In the genomic region with DNA sequence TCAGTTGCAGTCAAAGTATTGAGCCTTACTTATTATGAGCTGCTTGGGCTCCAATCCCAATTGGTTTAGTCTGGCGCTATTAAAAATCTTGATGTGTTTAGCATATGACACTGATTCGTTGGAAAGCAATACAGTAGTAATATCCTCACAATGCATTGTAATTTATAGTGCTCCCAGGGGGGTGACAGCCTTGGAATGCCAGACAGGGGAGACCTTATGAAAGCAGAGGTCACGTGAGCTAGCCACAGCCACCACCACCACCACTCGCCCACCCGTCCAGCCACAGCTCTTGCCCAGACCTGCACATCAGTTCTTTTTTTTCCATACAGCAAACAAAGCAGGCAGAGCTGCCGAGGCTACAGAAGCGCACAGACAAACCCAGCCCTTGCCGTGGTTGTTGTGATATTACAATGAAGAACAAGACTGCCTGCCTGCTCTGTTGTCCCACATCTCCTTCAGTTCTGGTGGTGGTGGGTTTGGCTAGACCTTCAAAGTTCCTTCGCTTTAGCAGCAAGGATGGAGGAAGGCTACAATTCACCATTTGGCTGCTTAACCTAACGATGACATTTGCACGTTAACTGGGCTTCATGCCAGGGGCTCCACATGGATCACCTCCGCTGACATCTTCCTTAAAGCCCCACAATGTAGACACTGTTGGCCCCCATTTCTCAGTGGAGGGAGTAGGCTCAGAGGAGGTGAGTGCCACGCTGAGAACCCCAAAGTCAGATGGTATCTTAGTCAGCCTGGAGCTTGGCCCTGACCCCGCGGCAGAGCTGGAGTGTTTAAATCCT, we compare ENCODE assay signal across 21 mouse cellular contexts. TPM values are rescaled to one million over a fixed set of nuclear protein-coding genes. Genes with fewer than 3 reads are reported as not detected.
DNase-seq lines count a peak whose midpoint lies in the region; ATAC-seq and TF ChIP-seq lines count a peak whose summit lies in the region.
"Had no signal": no experiment of that assay in that cellular context is flagged by ENCODE, and none has a peak within 500 bp of the region (broad histone marks: within the 10 kb centered on the region; RNA-seq: fewer than 3 reads in every experiment).

No protein-coding gene starts in this region.

- peak; percentile 62 for ATAC-seq in neural tube, embryonic 13.5 days (ENCODE audit: low read depth)
- ATAC-seq in hindbrain, postnatal 0 days, result 0 out of 2 replicates have a peak, but pooled peaks have one; percentile 31
- ATAC-seq: forebrain, embryonic 13.5 days; intestine, embryonic 16.5 days; liver, postnatal 0 days had no signal

- H3K4me1 ChIP-seq in cerebellum, adult 2 months (ENCODE audit: control insufficient read depth, insufficient read depth, low read length), result peaks cover 9% of the 10 kb centered on the region
- H3K4me1 ChIP-seq in neural tube, embryonic 13.5 days (replicated peaks), result peaks cover 61% of the 10 kb centered on the region
- no peaks in the 10 kb centered on the region for H3K4me1 ChIP-seq in hindbrain, postnatal 0 days (ENCODE audit: insufficient read depth, low read length)

- no peak overlapping the region for H3K27ac ChIP-seq in cerebellum, adult 2 months (ENCODE audit: insufficient read depth, low read length)
- H3K27ac ChIP-seq in neural tube, embryonic 13.5 days (replicated peaks), result peak overlapping the region; percentile 82
- H3K27ac ChIP-seq in hindbrain, postnatal 0 days, result no peak overlapping the region
- H3K27ac ChIP-seq: embryonic facial prominence, embryonic 15.5 days; forebrain, embryonic 13.5 days; left cerebral cortex, adult 2 months; midbrain, embryonic 10.5 days had no signal

- no peak overlapping the region for H3K4me3 ChIP-seq in cerebellum, adult 2 months (replicated peaks; ENCODE audit: insufficient read depth, low read depth, low read length)
- H3K4me3 ChIP-seq in neural tube, embryonic 13.5 days, result no peak overlapping the region
- no peak overlapping the region for H3K4me3 ChIP-seq in hindbrain, postnatal 0 days (ENCODE audit: low read length)
- H3K4me3 ChIP-seq: embryonic facial prominence, embryonic 15.5 days; forebrain, embryonic 13.5 days; left cerebral cortex, adult 2 months; midbrain, embryonic 10.5 days had no signal

- H3K4me2 ChIP-seq in neural tube, embryonic 13.5 days, result peak overlapping the region; percentile 21; the same call in 1 of the 2 replicates
- no peak overlapping the region for H3K4me2 ChIP-seq in hindbrain, postnatal 0 days (ENCODE audit: low read depth, low read length)
- H3K4me2 ChIP-seq: embryonic facial prominence, embryonic 15.5 days; forebrain, embryonic 13.5 days; heart, embryonic 11.5 days had no signal

- no peak for TF ChIP-seq POLR2A in cerebellum, adult 2 months (IDR thresholded peaks at IDR 0.05; ENCODE audit: borderline replicate concordance, insufficient read depth, low read length)

- H3K27me3 ChIP-seq in cerebellum, adult 2 months (ENCODE audit: control insufficient read depth, insufficient read depth, low read length), result no peaks in the 10 kb centered on the region
- H3K27me3 ChIP-seq in neural tube, embryonic 13.5 days, result no peaks in the 10 kb centered on the region
- no peaks in the 10 kb centered on the region for H3K27me3 ChIP-seq in hindbrain, postnatal 0 days (ENCODE audit: insufficient read depth, low read length)
- H3K27me3 ChIP-seq: CH12.LX; embryonic facial prominence, embryonic 15.5 days had no signal

- whole genome bisulfite sequencing in cerebellum, adult 2 months, result 32% methylated on average over 15 of the region's 15 CpGs
- 38% methylated on average over 15 of the region's 15 CpGs for WGBS in neural tube, embryonic 13.5 days
- WGBS in hindbrain, postnatal 0 days, result 42% methylated on average over 15 of the region's 15 CpGs

- peak; percentile 42 to 57 for DNase-seq in cerebellum, adult 2 months
- DNase-seq in cerebellum, postnatal 4 days (ENCODE audit: low spot score in 2 of 2), result no peak
- DNase-seq in neural tube, embryonic 10.5 days (ENCODE audit: extremely low spot score, low spot score), result no peak
- DNase-seq in hindbrain, postnatal 0 days (ENCODE audit: low spot score), result peak; percentile 43
- no peak for DNase-seq in adrenal gland, adult 18-20 months (ENCODE audit: low spot score in 2 of 2)
- DNase-seq in adrenal gland, adult 8-10 months, result no peak
- no peak for DNase-seq in adrenal gland, adult (ENCODE audit: inconsistent age in 2 of 2, low spot score in 1 of 2)
- DNase-seq: adrenal gland, postnatal 10 days; heart, postnatal 36 days; kidney, postnatal 14 days; liver; liver, postnatal 0 days; thymus, postnatal 4 days had no signal

- no peaks in the 10 kb centered on the region for H3K9me3 ChIP-seq in neural tube, embryonic 13.5 days
- H3K9me3 ChIP-seq in hindbrain, postnatal 0 days (ENCODE audit: low read length), result no peaks in the 10 kb centered on the region
- H3K9me3 ChIP-seq: embryonic facial prominence, embryonic 15.5 days; forebrain, embryonic 13.5 days; midbrain, embryonic 10.5 days had no signal

- TF ChIP-seq CTCF in cerebellum, adult 2 months (IDR thresholded peaks at IDR 0.05; ENCODE audit: borderline replicate concordance, insufficient read depth, low read depth, low read length), result no peak
- no peak for TF ChIP-seq CTCF in hindbrain, postnatal 0 days (IDR thresholded peaks at IDR 0.05; ENCODE audit: low read depth)

- no peaks in the 10 kb centered on the region for H3K36me3 ChIP-seq in neural tube, embryonic 13.5 days
- no peaks in the 10 kb centered on the region for H3K36me3 ChIP-seq in hindbrain, postnatal 0 days (ENCODE audit: insufficient read depth, low read length)
- H3K36me3 ChIP-seq: embryonic facial prominence, embryonic 15.5 days; midbrain, embryonic 10.5 days had no signal

- 0 out of 2 replicates have a peak overlapping the region, but pooled peaks have one; percentile 22 for H3K9ac ChIP-seq in neural tube, embryonic 13.5 days
- no peak overlapping the region for H3K9ac ChIP-seq in hindbrain, postnatal 0 days (replicated peaks; ENCODE audit: low read length)
- H3K9ac ChIP-seq: embryonic facial prominence, embryonic 15.5 days; forebrain, embryonic 13.5 days; liver, postnatal 0 days had no signal

RNA-seq across cellular contexts. Expression of gene Gm17018, which starts 5.7 kb away (rescaled TPM):
- polyA plus RNA-seq in cerebellum, adult 2 months (2012; rRNA removed), result 44.6 and 56.7 TPM in 2 replicates
- polyA plus RNA-seq in neural tube, embryonic 13.5 days (2015; fragmentation: Nextera tagmentation; extraction: Ambion mirVana), result 63.4 and 66.7 TPM in 2 replicates
- 20.9 and 23.0 TPM in 2 replicates for total RNA-seq in hindbrain, postnatal 0 days (2014; rRNA removed)
- 86.4 and 90.7 TPM in 2 replicates for polyA plus RNA-seq in hindbrain, postnatal 0 days (2015; fragmentation: Nextera tagmentation; extraction: Ambion mirVana)
- total RNA-seq in adrenal gland, adult 18-20 months (2021), result 10 to 100 TPM; 28.4 to 33.9 TPM
- 10 to 100 TPM; 34.3 to 43.0 (median 36.2) TPM for total RNA-seq in adrenal gland, adult 8-10 months (2022)

RNA-seq across cellular contexts. Expression of gene Poll, which starts 5.8 kb away (rescaled TPM):
- polyA plus RNA-seq in cerebellum, adult 2 months (2012; rRNA removed), result 14.5 and 14.6 TPM in 2 replicates
- 12.0 and 14.2 TPM in 2 replicates for polyA plus RNA-seq in neural tube, embryonic 13.5 days (2015; fragmentation: Nextera tagmentation; extraction: Ambion mirVana)
- total RNA-seq in hindbrain, postnatal 0 days (2014; rRNA removed), result 17.0 and 17.3 TPM in 2 replicates
- polyA plus RNA-seq in hindbrain, postnatal 0 days (2015; fragmentation: Nextera tagmentation; extraction: Ambion mirVana), result 11.0 and 11.1 TPM in 2 replicates
- 10 to 100 TPM in 1 of 2 experiments, 1 to 10 TPM in 1; 9.4 to 11.0 TPM for total RNA-seq in adrenal gland, adult 18-20 months (2021)
- total RNA-seq in adrenal gland, adult 8-10 months (2022), result 10 to 100 TPM; 15.2 to 18.4 (median 16.7) TPM

Comparison
In these comparisons a context has a peak if more than half of its experiments do, and no peak if none do; other contexts are left out.
1. DNase-seq: peak in cerebellum, adult 2 months (2 of 2) and hindbrain, postnatal 0 days (single experiment); none in cerebellum, postnatal 4 days (0 of 2), neural tube, embryonic 10.5 days (single experiment), adrenal gland, adult 18-20 months (0 of 2), adrenal gland, adult 8-10 months (single experiment) and adrenal gland, adult (0 of 2).